Mouse (Mus musculus): Measurements from ENCODE around the gene Rnd1.

DNA sequence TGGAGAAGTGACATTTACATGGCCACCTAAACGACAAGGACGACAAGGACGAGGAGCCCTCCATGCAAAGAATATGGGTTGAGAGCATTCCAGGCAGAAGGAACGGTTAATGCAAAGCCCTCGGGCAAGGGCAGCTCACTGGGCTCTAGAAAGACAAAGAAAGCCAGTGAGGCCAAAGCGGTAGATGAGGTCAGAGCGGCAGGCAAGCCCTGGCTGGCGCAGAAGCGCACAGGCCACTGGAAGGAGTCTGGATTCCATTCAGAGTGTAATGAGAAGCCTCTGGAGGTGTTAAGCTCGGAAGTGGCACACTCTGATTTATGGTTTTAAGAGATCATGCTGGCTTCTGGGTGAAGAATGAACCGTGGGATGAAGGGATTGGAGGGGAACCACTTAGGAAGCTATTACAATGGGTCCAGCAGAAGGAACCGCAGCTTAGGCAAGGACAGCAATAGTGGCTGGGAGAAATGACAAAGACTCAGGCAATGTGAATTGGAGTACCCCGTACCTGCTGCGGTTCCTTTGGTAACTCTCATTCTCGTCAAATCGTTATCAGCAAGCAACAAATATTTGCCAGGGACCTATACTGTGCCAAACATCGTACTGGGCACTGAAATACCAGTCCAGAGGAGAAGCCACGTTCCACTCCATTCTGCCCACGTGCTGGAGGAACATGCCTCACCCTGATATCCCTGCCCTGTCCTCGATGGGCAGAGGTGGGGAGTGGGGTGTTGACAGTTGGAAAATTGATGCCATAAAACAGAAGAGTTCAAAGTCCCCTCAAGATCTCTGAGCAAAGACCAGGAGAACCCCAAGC is 60.7 kb downstream of the Rnd1 start:
- TF ChIP-seq CTCF (IDR thresholded peaks at IDR 0.05; ENCODE audit: insufficient read depth, low read depth, low read length) = no peak
- no peak for TF ChIP-seq POLR2A (IDR thresholded peaks at IDR 0.05; ENCODE audit: insufficient read depth, low read depth, low read length)

Measured in olfactory bulb, adult 2 months (tissue).